Mouse (Mus musculus) midbrain, embryonic 11.5 days (tissue): ENCODE data around the gene Nfat5. TPM values are rescaled to one million over a fixed set of nuclear protein-coding genes. Genes with fewer than 3 reads are reported as not detected.

Source experiments
- ATAC-seq: fragments of 200-750 bp; cut with Nextera tagmentation; 2 replicates; pipeline ENCODE4 v1.8.0; 2017; ENCODE audit warnings: moderate TSS enrichment, moderate library complexity; ENCODE audit not compliant: low FRiP score
- DNase-seq: peaks from one replicate; pipeline ENCODE4 v3.0.0; 2015; ENCODE audit warnings: low spot score; ENCODE audit errors: missing footprints
- H3K27ac ChIP-seq: fragments of 300-500 bp; sonication (generic); 2 replicates; pipeline ENCODE4 v1.5.1; 2014; ENCODE audit warnings: low read depth, low read length
- H3K27me3 ChIP-seq: fragments of 300-500 bp; sonication (generic); 2 replicates; pipeline ENCODE4 v1.6.1; 2014; ENCODE audit warnings: mild to moderate bottlenecking, low read length, moderate library complexity, mixed read lengths; ENCODE audit not compliant: control insufficient read depth, insufficient read depth
- H3K36me3 ChIP-seq: fragments of 300-500 bp; sonication (generic); 2 replicates; pipeline ENCODE4 v1.6.1; 2014; ENCODE audit warnings: mild to moderate bottlenecking, low read length, moderate library complexity, mixed read lengths; ENCODE audit not compliant: control insufficient read depth, insufficient read depth
- H3K4me1 ChIP-seq: fragments of 300-500 bp; sonication (generic); 2 replicates; pipeline ENCODE4 v1.6.1; 2014; ENCODE audit warnings: low read length; ENCODE audit not compliant: control insufficient read depth, insufficient read depth
- H3K4me2 ChIP-seq: fragments of 300-500 bp; sonication (generic); 2 replicates; pipeline ENCODE4 v1.6.1; 2014; ENCODE audit warnings: mild to moderate bottlenecking, moderate library complexity
- H3K4me3 ChIP-seq: fragments of 300-500 bp; sonication (generic); 2 replicates; pipeline ENCODE4 v1.5.1; 2014; ENCODE audit warnings: low read depth, low read length
- H3K9ac ChIP-seq: fragments of 300-500 bp; sonication (generic); 2 replicates; pipeline ENCODE4 v1.6.1; 2014; ENCODE audit warnings: low read length
- H3K9me3 ChIP-seq: fragments of 300-500 bp; sonication (generic); 2 replicates; pipeline ENCODE4 v1.6.1; 2016; ENCODE audit warnings: low read length; ENCODE audit not compliant: control insufficient read depth
- WGBS: fragments of 180-500 bp; shearing (Covaris S2); extraction: QIAGEN DNeasy Blood & Tissue Kit; methylation state at CpG from one replicate; pipeline ENCODE4 v1.1.7; 2014; 5-methylcytosine and 5-hydroxymethylcytosine counted together
- polyA plus RNA-seq: library from polyadenylated mRNA; unstranded; fragments of >200 nt; fragmentation: Nextera tagmentation; extraction: Ambion mirVana; gene quantifications from 2 replicates; pipeline ENCODE4 v1.2.1, GENCODE M21; 2014

Gene Nfat5
- polyA plus RNA-seq, 1 experiment from 2014 or later, result 6.5 TPM

DNA sequence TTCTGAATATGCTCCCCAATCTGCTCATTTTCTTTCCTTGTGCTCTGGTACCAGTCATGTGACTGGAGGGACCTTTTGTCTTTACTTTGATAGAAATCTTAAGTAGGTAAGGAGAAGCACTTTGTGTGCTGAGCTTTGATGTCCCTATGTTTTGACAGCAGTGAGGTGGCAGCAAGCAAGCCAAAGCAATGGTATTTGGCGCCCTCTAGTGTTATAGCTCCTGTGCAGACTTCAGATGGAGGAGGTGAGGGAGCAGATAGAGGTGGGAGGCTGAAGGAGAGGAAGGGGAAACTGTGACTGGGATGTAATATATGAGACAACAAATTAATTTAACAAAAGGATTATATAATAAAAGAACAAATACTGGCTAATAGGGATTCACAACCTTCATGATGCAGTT is 30.9 kb downstream of the Nfat5 start:
- Histone ChIP-seq H3K36me3 (no peaks in the 10 kb centered on the region), H3K4me1 (no peaks in the 10 kb centered on the region), H3K4me2 (no peak overlapping the region), H3K9ac (no peak overlapping the region), H3K27ac (no peak overlapping the region), H3K27me3 (no peaks in the 10 kb centered on the region), H3K4me3 (no peak overlapping the region), H3K9me3 (no peaks in the 10 kb centered on the region)
- no peak for ATAC-seq
- peak; percentile 97 for DNase-seq
- WGBS, result 0% methylated on average over 1 of the region's 1 CpGs

DNA sequence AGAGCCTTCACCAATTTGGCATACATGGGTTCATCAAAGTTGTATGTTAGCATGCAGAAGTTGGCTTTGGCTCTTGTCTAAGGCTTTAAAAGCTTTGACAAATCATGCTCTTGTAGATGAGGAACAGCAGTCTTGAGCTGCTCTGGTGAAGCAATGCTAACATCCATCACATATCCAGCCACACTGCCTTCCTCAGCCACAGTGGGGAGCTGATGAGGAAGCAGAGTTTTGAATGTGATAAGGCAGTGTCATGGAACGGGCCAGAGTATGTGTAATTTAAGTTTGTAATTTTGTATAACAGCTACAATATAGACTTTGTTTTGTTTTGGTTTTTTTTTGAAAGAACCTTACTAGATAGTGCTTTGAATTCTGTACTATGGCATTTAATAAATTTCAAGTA is 36.3 kb downstream of the Nfat5 start:
- no peaks in the 10 kb centered on the region for H3K36me3 ChIP-seq
- ATAC-seq, result no peak
- H3K9me3 ChIP-seq, result no peaks in the 10 kb centered on the region
- DNase-seq, result peak; percentile 10
- H3K9ac ChIP-seq, result no peak overlapping the region
- H3K4me3 ChIP-seq, result no peak overlapping the region
- no peaks in the 10 kb centered on the region for H3K4me1 ChIP-seq
- H3K27me3 ChIP-seq, result no peaks in the 10 kb centered on the region
- 84% methylated on average over 1 of the region's 1 CpGs for WGBS
- H3K27ac ChIP-seq, result no peak overlapping the region
- no peak overlapping the region for H3K4me2 ChIP-seq

DNA sequence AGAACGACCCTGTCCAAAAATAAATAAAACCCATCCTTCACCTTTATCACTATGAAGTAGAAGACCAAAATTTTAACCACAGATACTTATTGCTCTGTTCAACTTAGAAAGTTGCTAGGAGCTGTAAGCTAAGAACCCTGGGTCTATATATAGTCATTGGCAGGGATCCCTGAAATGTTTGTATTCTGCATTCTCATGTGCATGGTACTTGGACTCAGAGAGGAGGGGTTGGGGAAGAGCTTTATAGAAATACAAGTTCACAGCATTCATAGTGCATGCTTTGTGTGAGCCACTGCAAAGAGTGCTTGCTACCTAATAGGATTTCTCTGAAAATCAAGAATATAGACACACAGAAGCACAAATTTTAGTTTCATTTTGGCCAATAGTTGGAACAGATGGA is 43.2 kb downstream of the Nfat5 start:
- Histone ChIP-seq H3K9me3 (no peaks in the 10 kb centered on the region), H3K4me1 (no peaks in the 10 kb centered on the region), H3K27me3 (no peaks in the 10 kb centered on the region), H3K36me3 (no peaks in the 10 kb centered on the region), H3K4me3 (no peak overlapping the region), H3K27ac (no peak overlapping the region), H3K4me2 (no peak overlapping the region), H3K9ac (no peak overlapping the region)
- DNase-seq (peak; percentile 26), ATAC-seq (no peak)
- WGBS, result 84% methylated on average over 1 of the region's 1 CpGs

DNA sequence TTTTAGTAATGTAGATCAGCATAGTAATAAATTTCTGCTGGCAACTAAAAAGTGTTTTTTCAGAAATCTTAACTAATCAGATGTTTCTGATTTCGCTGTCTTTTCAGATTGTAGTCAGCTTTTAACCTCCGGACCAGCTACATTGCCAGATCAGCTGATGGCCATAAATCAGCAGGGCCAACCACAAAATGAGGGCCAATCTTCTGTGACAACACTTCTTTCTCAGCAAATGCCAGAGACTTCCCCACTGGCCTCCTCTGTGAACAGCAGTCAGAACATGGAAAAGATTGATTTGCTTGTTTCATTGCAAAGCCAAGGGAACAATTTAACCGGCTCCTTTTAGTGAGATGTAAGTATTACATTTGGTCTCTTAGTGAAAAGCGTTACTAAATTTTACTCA is 77.0 kb downstream of the Nfat5 start:
- no peak for DNase-seq
- 93% methylated on average over 4 of the region's 4 CpGs for WGBS
- H3K36me3 ChIP-seq, result peaks cover 5% of the 10 kb centered on the region

DNA sequence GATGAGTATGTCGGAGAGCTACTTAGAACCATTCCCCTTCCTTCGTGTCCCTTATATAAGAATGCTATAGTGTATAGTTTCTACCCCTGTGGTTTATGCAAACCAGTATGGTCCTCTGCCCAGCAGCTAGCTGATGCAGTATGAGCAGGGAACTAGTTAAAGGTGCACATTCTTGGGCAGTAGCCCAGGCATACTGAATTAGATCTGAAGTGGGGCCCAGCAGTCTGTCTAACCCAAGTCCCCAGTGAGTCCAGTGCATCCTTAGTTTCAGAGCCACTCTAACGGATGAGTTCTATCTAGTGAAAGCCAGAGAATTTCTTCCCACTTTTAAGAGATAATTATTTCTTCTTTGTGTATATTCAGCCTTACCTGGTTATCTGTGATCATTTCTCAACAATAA is 84.1 kb downstream of the Nfat5 start:
- no peaks in the 10 kb centered on the region for H3K9me3 ChIP-seq
- DNase-seq (peak; percentile 26), ATAC-seq (no peak)
- H3K27ac ChIP-seq, result no peak overlapping the region
- H3K4me1 ChIP-seq, result no peaks in the 10 kb centered on the region
- H3K9ac ChIP-seq, result no peak overlapping the region
- H3K4me3 ChIP-seq, result no peak overlapping the region
- WGBS, result 89% methylated on average over 3 of the region's 3 CpGs
- no peaks in the 10 kb centered on the region for H3K27me3 ChIP-seq
- H3K36me3 ChIP-seq, result peaks cover 3% of the 10 kb centered on the region; the same call in 1 of the 2 replicates
- no peak overlapping the region for H3K4me2 ChIP-seq

More for the DNA sequence above, 77.0 kb downstream of the Nfat5 start:
- no peak overlapping the region for H3K4me3 ChIP-seq
- H3K4me2 ChIP-seq, result no peak overlapping the region
- H3K27me3 ChIP-seq, result no peaks in the 10 kb centered on the region
- H3K9ac ChIP-seq, result no peak overlapping the region
- H3K27ac ChIP-seq, result no peak overlapping the region
- ATAC-seq, result no peak
- H3K9me3 ChIP-seq, result no peaks in the 10 kb centered on the region
- H3K4me1 ChIP-seq, result no peaks in the 10 kb centered on the region

DNA sequence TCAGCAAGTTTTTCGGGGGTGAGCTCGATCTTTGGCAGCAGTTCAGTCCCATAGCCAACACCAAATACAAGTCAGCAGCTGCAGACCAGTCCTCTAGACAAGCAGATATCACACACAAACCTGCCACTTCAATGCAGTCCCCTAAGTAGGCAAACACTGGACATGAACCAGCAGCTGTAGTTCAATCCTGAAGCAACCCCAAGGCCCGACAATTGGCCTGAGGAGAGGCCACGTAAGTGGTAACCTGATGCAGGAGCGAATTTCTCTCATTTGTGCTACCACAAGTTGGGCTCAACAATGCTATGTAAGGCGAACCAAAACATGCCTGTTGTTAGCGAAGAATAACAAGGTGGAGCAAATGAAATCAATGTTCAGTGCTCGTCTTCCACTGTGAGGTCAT is 87.5 kb downstream of the Nfat5 start:
- Histone ChIP-seq H3K4me2 (no peak overlapping the region), H3K4me1 (no peaks in the 10 kb centered on the region), H3K9me3 (no peaks in the 10 kb centered on the region), H3K27ac (no peak overlapping the region), H3K9ac (no peak overlapping the region), H3K36me3 (peaks cover 3% of the 10 kb centered on the region; the same call in 1 of the 2 replicates), H3K27me3 (no peaks in the 10 kb centered on the region), H3K4me3 (no peak overlapping the region)
- ATAC-seq, result no peak
- peak; percentile 28 for DNase-seq
- 90% methylated on average over 8 of the region's 8 CpGs for WGBS

DNA sequence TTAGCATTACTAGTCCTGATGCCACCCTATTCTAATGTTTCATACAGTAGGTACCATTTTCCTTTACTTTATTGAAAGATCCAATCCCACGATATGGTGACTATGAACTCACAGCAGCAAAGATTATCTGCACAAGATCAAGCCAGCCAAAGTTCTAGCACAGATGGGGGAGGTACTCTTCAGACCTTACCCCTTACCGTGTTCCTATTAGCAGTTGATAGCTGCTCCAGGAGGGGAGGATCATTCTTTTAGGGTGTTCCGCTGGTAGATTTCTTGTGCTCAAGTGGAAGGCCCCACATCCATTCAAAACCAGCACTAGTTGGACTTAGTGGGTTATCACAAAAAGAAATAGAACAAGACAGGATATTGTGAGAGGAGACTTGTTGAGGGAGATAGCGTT is 88.4 kb downstream of the Nfat5 start:
- Histone ChIP-seq H3K4me2 (no peak overlapping the region), H3K4me1 (no peaks in the 10 kb centered on the region), H3K9me3 (no peaks in the 10 kb centered on the region), H3K27ac (no peak overlapping the region), H3K4me3 (no peak overlapping the region), H3K36me3 (peaks cover 3% of the 10 kb centered on the region; the same call in 1 of the 2 replicates), H3K9ac (no peak overlapping the region), H3K27me3 (no peaks in the 10 kb centered on the region)
- DNase-seq (peak; percentile 79), ATAC-seq (no peak)
- WGBS, result 92% methylated on average over 4 of the region's 4 CpGs

DNA sequence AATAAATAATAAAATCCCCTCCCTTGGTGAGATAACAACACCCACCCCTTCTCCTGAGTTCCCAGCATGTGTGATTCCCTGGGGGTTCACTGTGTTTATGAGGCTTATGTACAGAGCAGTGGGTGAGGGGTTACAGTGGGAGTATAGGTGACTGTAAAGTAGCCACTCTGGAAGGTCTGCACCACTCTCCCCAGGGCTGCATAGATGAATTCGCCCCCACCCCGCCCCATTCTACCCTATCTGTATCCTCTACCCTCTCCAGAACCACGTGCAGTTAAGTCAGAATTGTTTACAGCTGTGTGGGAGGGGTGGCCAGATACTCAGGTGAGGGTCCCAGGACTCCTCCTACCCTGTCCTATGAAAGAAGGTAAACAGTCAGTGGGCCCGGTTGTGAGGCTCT is 89.6 kb downstream of the Nfat5 start:
- H3K4me1 ChIP-seq, result no peaks in the 10 kb centered on the region
- DNase-seq (peak; percentile 2), ATAC-seq (no peak)

DNA sequence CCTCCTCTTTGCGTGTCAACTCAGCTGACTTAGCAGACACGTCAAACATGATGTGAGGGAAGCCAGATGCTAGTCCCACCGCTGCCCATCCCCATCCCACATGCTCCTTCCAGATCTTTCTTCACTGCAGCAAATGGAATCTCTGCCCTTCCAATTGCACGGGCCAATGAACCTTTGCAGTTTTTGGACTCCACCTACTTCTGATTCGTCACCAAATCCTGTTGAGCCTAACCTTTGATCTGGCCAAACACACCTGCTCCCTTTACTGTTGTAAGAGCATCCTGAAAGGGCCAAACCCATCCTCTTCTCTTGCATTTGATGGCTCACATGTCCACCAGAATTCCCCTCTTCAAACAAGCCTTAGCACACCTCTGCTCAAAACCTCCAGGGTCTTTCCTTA is 91.4 kb downstream of the Nfat5 start:
- 73% methylated on average over 5 of the region's 5 CpGs for WGBS
- Histone ChIP-seq H3K4me1 (no peaks in the 10 kb centered on the region), H3K27ac (no peak overlapping the region), H3K36me3 (no peaks in the 10 kb centered on the region), H3K9ac (no peak overlapping the region), H3K4me2 (no peak overlapping the region), H3K9me3 (no peaks in the 10 kb centered on the region), H3K27me3 (no peaks in the 10 kb centered on the region), H3K4me3 (no peak overlapping the region)
- DNase-seq, result peak; percentile 12
- ATAC-seq, result no peak

More for the DNA sequence above, 89.6 kb downstream of the Nfat5 start:
- Histone ChIP-seq H3K36me3 (peaks cover 3% of the 10 kb centered on the region; the same call in 1 of the 2 replicates), H3K4me2 (no peak overlapping the region), H3K9ac (no peak overlapping the region), H3K4me3 (no peak overlapping the region), H3K9me3 (no peaks in the 10 kb centered on the region), H3K27ac (no peak overlapping the region), H3K27me3 (no peaks in the 10 kb centered on the region)
- WGBS, result 73% methylated on average over 4 of the region's 4 CpGs

DNA sequence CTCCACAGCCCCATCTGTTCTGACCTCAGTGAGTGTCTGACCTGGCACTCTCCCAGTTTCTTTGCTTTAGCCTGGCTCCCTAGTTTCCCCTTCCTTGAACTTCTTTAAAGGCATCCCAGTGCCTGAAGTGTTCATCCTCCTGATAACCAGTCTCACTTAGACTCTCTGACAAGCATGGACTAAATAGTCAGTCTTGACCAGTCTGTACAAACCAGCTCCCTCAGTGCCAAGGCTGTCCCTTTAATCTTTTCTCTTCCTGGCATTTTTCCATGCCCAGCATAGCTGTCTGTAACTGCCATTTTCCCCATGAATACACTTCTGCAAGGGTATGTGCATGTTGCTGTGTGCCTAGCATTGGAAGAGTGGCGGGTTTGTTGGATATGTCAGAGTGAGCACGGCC is 91.8 kb downstream of the Nfat5 start:
- Histone ChIP-seq H3K4me2 (no peak overlapping the region), H3K9ac (no peak overlapping the region), H3K4me3 (no peak overlapping the region), H3K27me3 (no peaks in the 10 kb centered on the region), H3K4me1 (no peaks in the 10 kb centered on the region), H3K27ac (no peak overlapping the region), H3K36me3 (no peaks in the 10 kb centered on the region), H3K9me3 (no peaks in the 10 kb centered on the region)
- ATAC-seq (no peak), DNase-seq (peak; percentile 10)
- 86% methylated on average over 2 of the region's 2 CpGs for WGBS
